Mouse (Mus musculus) liver, embryonic 12.5 days (tissue): ENCODE results near the gene Bsx. TPM values are rescaled to one million over a fixed set of nuclear protein-coding genes. Genes with fewer than 3 reads are reported as not detected.

Source experiments
- ATAC-seq: fragments of 200-750 bp; cut with Nextera tagmentation; 2 replicates; pipeline ENCODE4 v1.8.0; 2017; ENCODE audit warnings: moderate number of reproducible peaks, mild to moderate bottlenecking, moderate library complexity
- H3K27ac ChIP-seq: fragments of 300-500 bp; sonication (generic); 2 replicates; pipeline ENCODE4 v1.5.1; 2016; ENCODE audit warnings: mild to moderate bottlenecking
- H3K27me3 ChIP-seq: fragments of 300-500 bp; sonication (generic); replicated peaks from 2 replicates; pipeline ENCODE4 v1.6.1; 2016; ENCODE audit warnings: mild to moderate bottlenecking, moderate library complexity
- H3K36me3 ChIP-seq: fragments of 300-500 bp; sonication (generic); 2 replicates; pipeline ENCODE4 v1.6.1; 2016; ENCODE audit warnings: mild to moderate bottlenecking, moderate library complexity
- H3K4me1 ChIP-seq: fragments of 300-500 bp; sonication (generic); 2 replicates; pipeline ENCODE4 v1.6.1; 2016
- H3K4me2 ChIP-seq: fragments of 300-500 bp; sonication (generic); 2 replicates; pipeline ENCODE4 v1.6.1; 2016; ENCODE audit warnings: mild to moderate bottlenecking, moderate library complexity
- H3K4me3 ChIP-seq: fragments of 300-500 bp; sonication (generic); 2 replicates; pipeline ENCODE4 v1.5.1; 2016; ENCODE audit warnings: mild to moderate bottlenecking, moderate library complexity
- H3K9ac ChIP-seq: fragments of 300-500 bp; sonication (generic); 2 replicates; pipeline ENCODE4 v1.6.1; 2016; ENCODE audit warnings: mild to moderate bottlenecking, moderate library complexity
- H3K9me3 ChIP-seq: fragments of 300-500 bp; sonication (generic); replicated peaks from 2 replicates; pipeline ENCODE4 v1.6.1; 2016; ENCODE audit warnings: mild to moderate bottlenecking, moderate library complexity
- WGBS: fragments of 180-500 bp; shearing (Covaris S2); methylation state at CpG from one replicate; pipeline ENCODE4 v1.1.7; 2016; ENCODE audit not compliant: insufficient replicate concordance; 5-methylcytosine and 5-hydroxymethylcytosine counted together
- polyA plus RNA-seq: library from polyadenylated mRNA; unstranded; fragments of >200 nt; fragmentation: Nextera tagmentation; extraction: Ambion mirVana; gene quantifications from 2 replicates; pipeline ENCODE4 v1.2.1, GENCODE M21; 2016

The Bsx gene
- polyA plus RNA-seq, 1 experiment from 2014 or later = not detected

GRCm38 (mm10) chr9:40872156-40872478 is 1.8 kb upstream of the Bsx start:
- Histone ChIP-seq H3K36me3 (no peaks in the 10 kb centered on the region), H3K4me1 (no peaks in the 10 kb centered on the region), H3K9ac (no peak overlapping the region), H3K4me3 (no peak overlapping the region), H3K27me3 (peaks cover 87% of the 10 kb centered on the region), H3K9me3 (no peaks in the 10 kb centered on the region), H3K4me2 (peak overlapping the region; percentile 27), H3K27ac (no peak overlapping the region)
- no peak for ATAC-seq
- 3% methylated on average over 8 of the region's 8 CpGs for WGBS

GRCm38 (mm10) chr9:40874961-40875360 is 1.0 kb downstream of the Bsx start:
- Histone ChIP-seq H3K4me2 (no peak overlapping the region), H3K9ac (no peak overlapping the region), H3K36me3 (no peaks in the 10 kb centered on the region), H3K4me3 (no peak overlapping the region), H3K27ac (no peak overlapping the region), H3K27me3 (peaks cover 98% of the 10 kb centered on the region), H3K4me1 (peaks cover 4% of the 10 kb centered on the region; the same call in 1 of the 2 replicates), H3K9me3 (no peaks in the 10 kb centered on the region)
- no peak for ATAC-seq
- WGBS = 12% methylated on average over 4 of the region's 4 CpGs

GRCm38 (mm10) chr9:40875431-40875830 is 1.5 kb downstream of the Bsx start:
- Histone ChIP-seq H3K4me1 (peaks cover 4% of the 10 kb centered on the region; the same call in 1 of the 2 replicates), H3K4me3 (no peak overlapping the region), H3K27me3 (peaks cover 98% of the 10 kb centered on the region), H3K27ac (no peak overlapping the region), H3K9me3 (no peaks in the 10 kb centered on the region), H3K9ac (no peak overlapping the region), H3K36me3 (no peaks in the 10 kb centered on the region), H3K4me2 (no peak overlapping the region)
- ATAC-seq = no peak
- 4% methylated on average over 17 of the region's 17 CpGs for WGBS

GRCm38 (mm10) chr9:40876164-40876563 is 2.2 kb downstream of the Bsx start:
- Histone ChIP-seq H3K4me2 (no peak overlapping the region), H3K27ac (no peak overlapping the region), H3K4me3 (no peak overlapping the region), H3K9me3 (no peaks in the 10 kb centered on the region), H3K27me3 (peaks cover 100% of the 10 kb centered on the region), H3K4me1 (peaks cover 4% of the 10 kb centered on the region; the same call in 1 of the 2 replicates), H3K9ac (no peak overlapping the region), H3K36me3 (no peaks in the 10 kb centered on the region)
- 2% methylated on average over 29 of the region's 29 CpGs for WGBS
- ATAC-seq = no peak

- no peak for ATAC-seq
- 10% methylated on average over 5 of the region's 5 CpGs for WGBS
- peaks cover 100% of the 10 kb centered on the region for H3K27me3 ChIP-seq
Observed at GRCm38 (mm10) chr9:40876693-40877092, 2.8 kb downstream of the Bsx start.

GRCm38 (mm10) chr9:40877146-40877880 is 3.4 kb downstream of the Bsx start:
- Histone ChIP-seq H3K9me3 (no peaks in the 10 kb centered on the region), H3K27ac (no peak overlapping the region), H3K9ac (no peak overlapping the region), H3K4me2 (peak overlapping the region; percentile 40), H3K4me3 (peak overlapping the region; percentile 21; the same call in 1 of the 2 replicates), H3K36me3 (no peaks in the 10 kb centered on the region), H3K27me3 (peaks cover 96% of the 10 kb centered on the region), H3K4me1 (peaks cover 4% of the 10 kb centered on the region; the same call in 1 of the 2 replicates)
- ATAC-seq = no peak
- 2% methylated on average over 42 of the region's 42 CpGs for WGBS

More at GRCm38 (mm10) chr9:40876693-40877092, 2.8 kb downstream of the Bsx start:
- Histone ChIP-seq H3K9me3 (no peaks in the 10 kb centered on the region), H3K4me3 (no peak overlapping the region), H3K27ac (no peak overlapping the region), H3K9ac (no peak overlapping the region), H3K4me1 (peaks cover 4% of the 10 kb centered on the region; the same call in 1 of the 2 replicates), H3K36me3 (no peaks in the 10 kb centered on the region), H3K4me2 (no peak overlapping the region)

GRCm38 (mm10) chr9:40877881-40878235 is 3.9 kb downstream of the Bsx start:
- WGBS = 2% methylated on average over 29 of the region's 29 CpGs
- H3K4me2 ChIP-seq = peak overlapping the region; percentile 40
- no peak for ATAC-seq

GRCm38 (mm10) chr9:40878291-40878945 is 4.5 kb downstream of the Bsx start:
- Histone ChIP-seq H3K9me3 (no peaks in the 10 kb centered on the region), H3K27me3 (peaks cover 94% of the 10 kb centered on the region), H3K4me2 (no peak overlapping the region; the same call in 1 of the 2 replicates), H3K27ac (no peak overlapping the region), H3K4me1 (peaks cover 4% of the 10 kb centered on the region; the same call in 1 of the 2 replicates), H3K9ac (no peak overlapping the region), H3K36me3 (no peaks in the 10 kb centered on the region), H3K4me3 (no peak overlapping the region)
- WGBS = 4% methylated on average over 32 of the region's 32 CpGs
- no peak for ATAC-seq

More at GRCm38 (mm10) chr9:40877881-40878235, 3.9 kb downstream of the Bsx start:
- no peak overlapping the region for H3K9ac ChIP-seq
- peaks cover 96% of the 10 kb centered on the region for H3K27me3 ChIP-seq
- H3K27ac ChIP-seq = no peak overlapping the region
- peaks cover 4% of the 10 kb centered on the region; the same call in 1 of the 2 replicates for H3K4me1 ChIP-seq
- peak overlapping the region; percentile 21; the same call in 1 of the 2 replicates for H3K4me3 ChIP-seq
- no peaks in the 10 kb centered on the region for H3K36me3 ChIP-seq
- H3K9me3 ChIP-seq = no peaks in the 10 kb centered on the region

GRCm38 (mm10) chr9:40878998-40879397 is 5.1 kb downstream of the Bsx start:
- no peaks in the 10 kb centered on the region for H3K9me3 ChIP-seq
- no peak for ATAC-seq

GRCm38 (mm10) chr9:40885669-40886068 is 11.7 kb downstream of the Bsx start:
- ATAC-seq = no peak
- Histone ChIP-seq H3K4me3 (no peak overlapping the region), H3K9me3 (no peaks in the 10 kb centered on the region), H3K27me3 (peaks cover 57% of the 10 kb centered on the region), H3K4me1 (no peaks in the 10 kb centered on the region), H3K9ac (no peak overlapping the region), H3K36me3 (no peaks in the 10 kb centered on the region), H3K27ac (no peak overlapping the region), H3K4me2 (no peak overlapping the region)
- WGBS = 46% methylated on average over 10 of the region's 10 CpGs

More at GRCm38 (mm10) chr9:40878998-40879397, 5.1 kb downstream of the Bsx start:
- no peak overlapping the region for H3K9ac ChIP-seq
- H3K27ac ChIP-seq = no peak overlapping the region
- peaks cover 88% of the 10 kb centered on the region for H3K27me3 ChIP-seq
- no peak overlapping the region for H3K4me3 ChIP-seq
- H3K4me2 ChIP-seq = no peak overlapping the region
- H3K4me1 ChIP-seq = peaks cover 4% of the 10 kb centered on the region; the same call in 1 of the 2 replicates
- 3% methylated on average over 14 of the region's 14 CpGs for WGBS
- H3K36me3 ChIP-seq = no peaks in the 10 kb centered on the region

GRCm38 (mm10) chr9:40889389-40889788 is 15.5 kb downstream of the Bsx start:
- Histone ChIP-seq H3K27me3 (peaks cover 35% of the 10 kb centered on the region), H3K9me3 (no peaks in the 10 kb centered on the region), H3K9ac (no peak overlapping the region), H3K4me2 (no peak overlapping the region), H3K36me3 (no peaks in the 10 kb centered on the region), H3K4me3 (no peak overlapping the region), H3K4me1 (no peaks in the 10 kb centered on the region), H3K27ac (no peak overlapping the region)
- 50% methylated on average over 12 of the region's 12 CpGs for WGBS
- ATAC-seq = no peak

- H3K9ac ChIP-seq = no peak overlapping the region
- peaks cover 14% of the 10 kb centered on the region for H3K27me3 ChIP-seq
- no peak overlapping the region for H3K27ac ChIP-seq
- ATAC-seq = no peak
- no peak overlapping the region for H3K4me3 ChIP-seq
- no peak overlapping the region for H3K4me2 ChIP-seq
- H3K9me3 ChIP-seq = no peaks in the 10 kb centered on the region
- 70% methylated on average over 6 of the region's 6 CpGs for WGBS
- H3K4me1 ChIP-seq = no peaks in the 10 kb centered on the region
- H3K36me3 ChIP-seq = no peaks in the 10 kb centered on the region
Observed at GRCm38 (mm10) chr9:40892456-40892855, 18.5 kb downstream of the Bsx start.
